Mouse (Mus musculus): ENCODE measurements at regions not wholly inside any gene's neighbourhood (a gene's known extent, or its start where the extent isn't known, plus 50 kb on each side); places are given as distances from the start of the nearest gene placed in this dataset.
"Not testable (repeated sequence)": the region's sequence is repeated elsewhere in the genome, so short reads cannot be mapped to it uniquely, and the experiment has no call there.

DNA sequence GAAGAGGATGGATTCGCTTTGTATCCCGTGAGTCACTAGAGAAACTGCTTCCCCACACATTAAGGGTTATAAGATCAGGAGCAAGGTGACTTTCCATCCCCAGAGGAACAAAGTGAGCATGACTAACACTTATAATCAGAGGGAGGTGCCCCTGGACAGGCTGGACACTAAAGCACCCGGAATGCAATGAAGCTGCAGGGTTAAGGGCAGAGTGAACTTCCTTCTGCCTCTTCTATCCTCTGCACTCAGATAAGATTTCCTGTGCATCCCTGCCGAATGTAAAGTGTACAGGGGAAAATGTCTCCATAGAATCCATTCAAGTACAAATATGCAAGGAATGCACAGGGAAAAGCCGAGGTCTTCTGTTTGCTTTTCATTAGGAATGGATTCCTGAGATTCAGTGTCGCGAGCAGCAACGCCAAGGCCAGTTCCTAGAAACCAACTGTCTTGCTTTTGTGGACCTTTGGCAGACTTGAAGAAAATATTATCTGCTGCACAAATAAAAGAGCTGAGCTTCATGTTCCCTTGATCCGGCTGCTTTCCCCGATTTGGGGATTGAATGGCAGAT, 58.5 kb upstream of the Fbxl7 start:
- no peak for DNase-seq

DNA sequence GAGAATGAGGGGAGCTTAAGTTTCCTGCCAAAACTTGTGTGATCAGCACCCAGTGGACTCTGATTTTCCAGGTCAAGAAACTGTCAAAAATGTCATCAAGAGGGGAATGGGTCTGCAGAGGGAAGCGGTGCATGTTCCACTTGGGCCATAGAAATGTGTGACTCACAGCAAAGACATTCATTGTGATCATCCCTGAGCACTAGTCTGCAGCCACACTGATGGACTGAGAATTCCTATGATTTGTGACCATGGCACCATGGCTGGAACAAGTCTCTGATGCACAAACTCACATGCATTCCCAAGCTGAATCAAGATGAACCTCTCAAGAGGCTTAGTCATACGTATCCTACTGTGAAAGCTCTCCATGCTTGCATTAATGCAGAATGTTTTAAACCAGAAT, 63.6 kb upstream of the Fbxl7 start:
- no peak for DNase-seq

DNA sequence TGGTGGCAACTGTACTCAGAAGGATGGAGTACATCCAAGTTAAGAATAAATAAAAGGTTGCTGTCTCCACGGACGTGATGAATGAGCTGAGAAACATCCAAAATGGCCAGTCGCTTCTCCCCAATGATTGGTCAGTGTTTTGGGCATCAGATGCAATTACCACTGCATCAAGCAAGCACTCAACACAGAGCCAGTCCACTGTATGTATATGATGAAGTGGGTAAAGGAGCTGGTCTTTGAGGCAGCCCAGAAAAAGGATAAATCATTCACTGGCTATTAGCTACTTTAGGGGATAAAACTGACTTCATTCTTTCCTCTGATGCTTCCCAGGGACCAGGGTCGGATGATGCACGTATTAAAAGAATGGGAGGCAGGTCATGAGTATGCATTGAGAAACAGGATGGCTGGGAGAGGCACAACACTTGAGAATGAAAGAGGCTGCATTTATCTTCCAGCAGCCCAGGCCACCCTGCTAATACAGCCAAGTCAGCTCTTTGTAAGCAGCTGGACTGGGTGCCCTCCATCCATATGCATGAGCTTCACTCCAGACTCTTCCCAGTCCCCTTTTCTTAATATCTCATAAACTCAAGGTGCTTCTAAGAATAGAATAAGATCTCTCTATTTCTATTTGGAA, 73.1 kb upstream of the Fbxl7 start:
- DNase-seq: no peak

DNA sequence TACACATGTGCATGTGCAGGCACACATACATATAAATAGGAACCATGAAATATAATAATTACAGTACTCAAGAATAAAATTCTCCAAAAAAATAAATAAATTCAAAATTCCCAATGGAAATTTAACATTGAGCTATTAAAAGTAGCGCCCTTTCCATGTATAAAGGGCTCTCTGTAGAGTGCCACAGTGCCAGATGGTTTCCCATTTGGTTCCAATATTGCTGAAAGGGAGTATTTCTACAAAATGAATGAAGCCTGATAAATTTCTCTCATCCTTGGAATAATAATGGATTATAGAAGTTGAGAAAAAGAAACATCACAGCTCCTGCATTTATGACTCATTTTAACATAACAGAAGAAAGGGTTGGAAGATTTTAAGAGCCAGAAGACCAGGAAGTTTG, 75.4 kb upstream of the Fbxl7 start:
- no peak for DNase-seq

DNA sequence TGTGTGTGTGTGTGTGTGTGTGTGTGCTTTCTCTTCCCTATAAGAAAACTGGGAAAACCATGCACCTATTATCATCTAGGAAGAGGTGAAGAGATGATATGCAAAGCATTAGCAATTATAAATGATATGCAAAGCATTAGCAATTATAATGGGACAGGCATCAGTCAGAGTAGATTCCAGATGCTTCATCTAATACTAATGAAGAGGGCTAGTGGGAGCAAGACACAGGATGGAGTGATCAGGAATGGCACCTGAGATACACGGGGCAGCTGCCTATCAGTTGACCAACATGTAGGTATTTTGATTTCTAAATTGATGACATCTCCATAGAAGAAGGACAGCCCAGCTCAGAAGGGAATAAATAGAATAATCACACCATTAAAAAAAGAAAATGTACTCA, 97.7 kb upstream of the Fbxl7 start:
- no peak for DNase-seq

DNA sequence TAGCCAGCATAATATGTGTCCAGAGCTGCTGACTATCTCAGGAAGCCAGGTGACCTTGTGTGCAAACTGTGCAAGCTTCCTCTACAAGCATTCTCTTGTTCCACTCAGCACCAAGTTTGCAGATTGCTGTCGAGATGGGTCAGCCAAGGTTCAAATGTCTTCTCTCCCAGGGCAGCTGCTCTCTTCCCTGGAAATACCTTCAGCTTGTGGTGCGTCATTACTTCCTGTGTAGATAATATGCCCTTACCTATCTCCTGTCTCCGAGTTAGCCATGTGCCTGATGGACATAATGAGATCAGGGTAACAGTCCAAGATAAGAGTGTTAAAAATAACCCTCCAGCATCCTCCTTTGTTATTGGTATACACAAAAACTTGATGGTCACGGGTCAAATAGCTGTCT, 113.7 kb upstream of the Fbxl7 start:
- DNase-seq: no peak

DNA sequence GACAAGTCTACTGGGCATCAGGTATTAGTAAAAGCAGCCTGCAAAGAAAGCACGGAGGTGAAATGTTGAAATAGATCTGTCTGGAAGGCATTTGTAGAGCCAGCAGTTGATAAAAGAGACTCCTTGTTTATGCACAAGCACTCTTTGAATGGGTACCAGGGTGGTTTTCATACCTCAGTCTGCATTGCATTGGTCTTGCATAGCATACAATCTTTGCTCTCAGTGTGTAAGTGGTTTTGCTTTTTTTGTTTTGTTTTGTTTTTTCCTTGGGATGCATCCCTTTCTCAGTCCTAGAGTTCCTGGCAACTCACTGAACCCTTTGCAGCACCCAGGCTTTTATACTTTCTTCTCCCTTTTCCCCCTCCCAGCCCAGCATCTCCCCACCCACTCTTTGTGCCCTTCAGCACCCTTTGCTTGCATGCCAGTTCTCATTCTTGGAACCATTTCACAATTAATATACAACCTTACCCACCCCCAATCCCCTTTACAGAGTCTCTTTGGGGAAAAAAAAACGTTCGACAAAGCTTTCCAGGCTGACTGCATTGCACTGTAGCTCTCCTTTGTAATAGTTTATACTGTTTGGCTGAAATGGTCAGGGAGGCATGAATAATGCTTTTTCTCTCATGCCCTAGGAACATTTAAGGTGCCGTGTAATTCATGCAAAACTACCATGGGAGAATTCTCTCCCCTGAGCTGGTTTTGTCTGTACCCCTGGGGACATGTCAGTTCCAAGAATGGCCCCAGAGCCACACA, 118.7 kb upstream of the Fbxl7 start:
- DNase-seq: no peak

DNA sequence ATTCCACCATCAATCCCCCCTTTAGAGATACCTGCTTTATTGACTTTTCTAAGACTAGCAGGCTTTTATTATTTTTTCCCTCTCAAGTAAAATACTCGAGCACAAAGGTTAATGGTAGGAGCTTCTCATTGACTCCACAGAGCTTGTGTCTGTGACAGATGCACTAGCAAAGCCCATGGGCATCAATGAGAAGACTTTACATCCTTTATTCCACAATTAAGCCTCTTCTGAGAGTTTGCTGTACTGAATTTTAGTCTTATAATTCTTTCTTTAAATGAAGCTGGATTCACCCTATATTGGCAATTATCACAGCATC, 119.2 kb upstream of the Fbxl7 start:
- no peak for DNase-seq

DNA sequence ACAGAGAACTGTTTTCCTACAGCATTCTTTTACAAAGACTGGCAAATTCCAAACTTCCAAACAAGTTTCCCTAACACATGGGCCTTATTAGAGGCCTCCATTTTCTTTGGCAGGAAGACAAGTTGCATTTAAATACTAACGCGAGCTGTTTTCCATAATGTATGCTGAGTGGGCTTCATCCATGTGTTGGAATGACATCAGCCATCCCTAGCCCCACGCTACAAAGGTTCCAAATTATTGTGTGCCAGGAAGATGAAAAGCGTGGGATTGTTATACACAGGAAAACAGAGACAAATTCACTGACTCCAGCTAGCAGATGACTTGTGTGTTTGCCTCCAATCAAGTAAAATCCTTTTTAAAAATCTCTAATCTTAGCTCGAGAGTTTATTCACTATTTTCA, 125.1 kb upstream of the Fbxl7 start:
- no peak for DNase-seq

DNA sequence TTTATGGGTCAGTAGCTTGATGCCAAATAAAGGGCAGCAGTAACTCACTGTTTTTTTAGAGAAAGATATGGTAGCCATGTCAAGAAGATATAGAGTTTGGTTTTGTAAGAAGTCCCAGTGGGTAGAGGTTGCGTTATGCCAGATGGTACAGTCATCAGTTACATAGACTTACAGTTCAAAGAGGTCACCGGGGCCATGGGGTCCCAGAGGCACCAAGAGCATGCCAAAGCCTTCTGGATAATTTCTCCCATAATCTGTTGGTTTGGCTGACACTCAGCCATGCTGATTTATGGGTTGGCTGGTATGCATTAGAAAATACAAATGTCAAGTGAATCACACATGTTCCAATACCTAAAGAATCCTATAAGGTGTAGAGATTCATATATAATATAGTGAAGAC, 137.9 kb upstream of the Fbxl7 start:
- no peak for DNase-seq

DNA sequence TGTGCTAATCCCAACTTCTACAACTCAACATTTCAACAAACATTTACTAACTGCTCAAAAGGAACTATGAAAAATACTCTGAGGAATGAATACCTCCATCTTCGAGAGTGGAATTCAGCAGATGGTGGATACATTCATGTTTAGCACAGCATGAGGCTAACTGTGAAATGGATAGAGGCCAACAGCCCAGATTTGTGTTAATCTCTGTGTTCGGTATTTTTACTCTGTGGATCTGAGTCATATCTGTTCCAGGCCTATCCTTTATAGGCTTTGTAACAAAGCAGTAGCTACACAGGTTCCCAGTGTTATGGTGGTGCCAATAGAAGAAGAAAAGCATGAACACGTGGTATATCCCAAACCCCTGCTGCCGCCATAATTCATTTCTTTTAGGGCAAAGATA, 148.4 kb upstream of the Fbxl7 start:
- no peak for DNase-seq

DNA sequence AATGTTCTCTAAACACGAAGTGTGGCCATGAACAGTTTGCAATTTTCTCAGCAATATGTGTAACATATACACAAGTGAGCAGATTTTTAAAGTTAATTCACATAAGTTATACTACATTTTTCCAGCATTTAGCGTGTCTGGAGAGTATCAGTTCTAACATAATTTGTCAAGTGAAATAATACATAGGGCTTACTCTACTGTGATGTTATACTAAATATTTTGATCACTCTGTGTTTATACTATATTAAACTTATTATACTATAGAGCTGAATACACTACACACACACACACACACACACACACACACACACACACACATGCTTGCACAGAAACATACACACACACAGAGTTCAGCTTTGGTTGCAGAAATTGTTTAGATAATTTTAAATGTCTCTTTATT, 155.3 kb upstream of the Fbxl7 start:
- DNase-seq: no peak

DNA sequence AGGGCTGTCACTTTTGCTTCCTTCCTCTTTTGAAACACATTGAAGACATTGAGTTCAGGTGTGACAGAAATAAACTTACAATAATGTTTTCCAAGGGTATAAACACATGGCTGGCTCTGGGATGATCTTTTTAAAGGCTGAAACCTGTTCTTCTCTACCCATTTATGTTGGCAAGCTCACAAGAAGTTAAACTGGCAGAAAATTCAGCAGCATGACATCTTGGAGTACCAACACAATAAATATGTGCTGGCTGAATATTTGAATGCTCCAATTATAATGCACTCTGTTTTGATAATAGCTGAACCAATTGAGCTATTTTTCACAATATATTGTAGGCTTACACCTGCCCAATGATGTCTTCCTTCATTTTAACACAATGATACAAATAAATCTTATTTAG, 168.1 kb upstream of the Fbxl7 start:
- DNase-seq: no peak

DNA sequence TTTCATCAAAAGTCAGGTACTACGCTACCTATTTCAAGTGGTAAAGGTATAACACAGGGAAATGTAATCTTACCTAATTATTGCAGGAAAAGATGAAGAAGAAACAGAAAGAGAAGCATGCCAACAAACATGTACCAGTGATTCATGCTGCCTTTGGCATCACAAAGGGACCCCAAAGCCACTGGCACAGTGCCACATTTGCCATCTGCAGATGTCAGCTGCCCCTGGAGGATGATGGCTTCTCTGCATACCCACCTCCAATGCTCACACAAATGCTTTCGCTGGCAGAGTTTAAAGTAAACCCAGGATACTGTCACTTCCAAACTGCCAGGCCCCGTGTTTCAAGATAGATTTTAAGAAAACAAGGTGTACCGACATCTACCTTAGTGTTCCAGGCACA, 168.6 kb upstream of the Fbxl7 start:
- DNase-seq: no peak

DNA sequence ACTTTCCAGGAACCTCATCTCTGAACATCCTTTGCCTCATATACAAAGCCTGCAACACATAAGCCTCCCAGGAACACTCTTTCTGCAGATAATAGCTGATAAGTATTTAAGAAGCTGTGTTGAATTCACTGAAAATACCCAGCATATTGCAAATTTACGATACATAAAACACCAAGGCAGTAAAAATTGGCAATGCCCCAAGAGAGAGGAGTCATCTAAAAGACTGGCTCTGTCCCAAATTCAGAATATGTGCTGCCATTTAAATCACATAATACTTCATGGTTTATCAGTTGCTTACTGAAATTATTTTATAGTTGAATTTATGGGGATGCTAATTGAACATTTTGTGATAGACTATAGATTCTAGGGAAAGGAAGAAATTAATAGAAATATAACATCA, 172.3 kb upstream of the Fbxl7 start:
- no peak for DNase-seq

DNA sequence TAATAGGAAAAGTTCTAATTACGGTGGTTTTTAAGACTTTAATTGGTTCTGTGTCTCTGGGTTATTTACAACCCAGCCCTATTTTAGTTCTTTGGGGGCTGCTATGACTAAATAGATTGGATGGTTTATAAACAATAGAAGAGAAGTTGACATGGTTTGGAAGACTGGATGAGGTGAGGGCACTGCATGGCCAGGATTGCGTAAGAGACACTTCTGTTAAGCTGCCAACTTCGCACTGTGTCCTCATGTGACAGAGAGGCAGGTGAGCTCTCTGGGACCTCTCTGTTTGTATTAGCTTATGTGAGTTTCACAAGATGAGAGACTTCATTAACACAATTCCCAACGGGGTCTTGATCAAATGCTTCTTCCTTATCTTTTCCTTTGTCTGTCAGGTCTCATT, 182.5 kb upstream of the Fbxl7 start:
- DNase-seq: no peak

DNA sequence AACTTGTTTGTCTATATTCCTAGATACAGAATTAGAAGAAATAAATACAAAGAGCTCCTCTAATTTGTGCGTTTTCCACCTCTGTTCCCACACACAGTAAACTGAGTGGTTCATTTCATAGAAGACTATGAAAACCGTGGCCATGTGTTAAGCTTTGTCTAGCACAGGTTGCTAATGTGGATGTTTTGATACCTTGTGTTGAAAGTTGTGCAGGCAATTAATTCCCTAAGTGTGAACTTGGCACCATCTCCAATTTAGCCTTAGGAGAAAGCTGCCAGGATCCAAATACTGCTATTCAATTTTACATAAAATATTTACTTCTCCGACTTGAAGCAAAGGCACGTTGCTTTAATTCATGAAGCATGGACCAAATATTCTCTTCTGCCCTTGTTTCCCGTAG, 187.4 kb upstream of the Fbxl7 start:
- no peak for DNase-seq

DNA sequence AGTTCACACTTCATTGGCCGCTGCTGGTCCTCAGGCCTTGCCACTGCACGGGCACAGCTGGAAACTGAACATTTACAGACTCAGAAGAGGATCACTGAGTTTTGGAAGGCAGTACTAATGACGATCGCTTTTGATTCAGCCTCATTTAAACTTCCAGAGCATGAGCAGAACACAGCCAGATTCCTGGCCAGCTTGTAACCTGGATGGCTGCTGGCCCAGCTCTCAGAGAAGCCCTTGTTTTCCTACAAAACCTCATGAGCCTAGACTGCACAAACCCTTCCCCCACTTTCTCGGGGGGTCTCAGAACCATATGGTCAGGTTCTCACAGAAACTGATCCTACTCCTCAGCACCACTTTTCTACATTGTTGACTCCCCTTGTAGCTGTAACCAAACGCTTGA, 188.2 kb upstream of the Fbxl7 start:
- DNase-seq: no peak

DNA sequence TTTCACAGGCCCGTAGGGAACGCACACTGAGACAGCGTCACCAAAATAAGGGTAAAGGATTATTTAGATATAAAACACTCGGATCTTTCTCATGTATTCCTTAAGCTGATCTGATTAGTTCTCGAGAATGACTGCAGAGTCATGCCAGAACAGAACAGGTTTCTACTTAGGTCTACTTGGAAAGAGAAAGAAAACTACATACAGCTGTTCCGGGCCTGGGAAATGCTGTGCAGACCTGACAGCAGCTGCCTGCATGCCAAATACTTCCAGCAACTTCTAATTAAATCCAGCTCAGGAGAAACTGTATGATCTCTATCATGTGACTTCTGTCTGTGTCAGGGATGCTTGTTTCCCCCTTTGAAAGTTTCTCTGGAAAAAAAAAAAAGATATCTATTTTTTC, 193.8 kb upstream of the Fbxl7 start:
- DNase-seq: no peak

DNA sequence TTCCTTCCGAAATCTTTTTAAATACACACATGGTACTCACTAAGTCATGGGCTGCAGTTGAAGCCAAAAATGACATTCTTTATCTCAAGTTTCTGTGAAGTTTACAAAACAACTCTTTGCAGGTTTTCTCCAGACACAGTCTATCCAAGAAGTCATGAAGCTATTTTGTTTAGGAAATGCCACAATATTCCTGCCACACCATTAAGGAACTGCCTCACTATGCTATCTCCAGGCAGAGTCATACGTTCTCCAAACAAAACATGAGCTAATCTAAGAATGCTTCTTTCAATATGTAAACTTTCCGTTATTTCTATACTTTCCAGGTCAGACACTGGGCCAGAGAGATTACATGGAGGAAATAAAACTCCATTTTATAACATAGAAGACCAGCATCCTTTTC, 198.7 kb upstream of the Fbxl7 start:
- no peak for DNase-seq

DNA sequence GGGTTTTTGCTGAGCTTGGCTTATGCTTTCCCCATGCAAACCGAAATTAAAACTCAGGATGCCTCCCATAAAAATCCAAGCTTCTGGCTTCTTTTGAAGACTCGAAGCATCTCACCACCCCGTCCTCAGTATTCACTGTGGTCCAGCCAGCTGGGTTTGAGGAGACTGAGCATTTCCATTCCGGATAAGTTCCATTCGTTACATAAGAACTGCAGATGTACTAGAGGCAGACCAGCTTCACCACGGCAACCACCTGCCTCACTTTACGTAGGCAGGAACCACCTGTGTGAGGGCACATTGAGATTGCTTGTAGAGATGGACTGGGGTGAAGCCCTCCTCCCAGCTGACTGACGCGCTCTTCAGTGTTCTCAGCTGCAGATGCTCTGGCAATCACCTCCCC, 199.9 kb upstream of the Fbxl7 start:
- no peak for DNase-seq

DNA sequence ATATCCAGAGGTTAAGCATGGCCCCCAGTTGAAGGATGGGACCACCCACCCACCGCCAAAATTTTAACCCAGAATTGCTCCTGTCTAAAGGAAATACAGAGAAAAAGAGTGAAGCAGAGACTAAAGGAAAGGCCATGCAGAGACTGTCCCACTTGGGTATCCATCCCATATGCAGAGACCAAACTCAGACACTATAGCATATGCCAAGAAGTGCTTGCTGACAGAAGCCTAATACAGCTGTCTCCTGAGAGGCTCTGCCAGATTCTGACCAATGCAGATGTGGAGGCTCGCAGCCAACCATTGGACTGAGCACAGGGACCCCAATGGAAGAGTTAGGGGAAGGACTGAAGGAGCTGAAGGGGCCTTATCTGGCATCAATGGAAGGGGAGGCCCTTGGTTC, 206.2 kb upstream of the Fbxl7 start:
- DNase-seq: not testable (repeated sequence)

DNA sequence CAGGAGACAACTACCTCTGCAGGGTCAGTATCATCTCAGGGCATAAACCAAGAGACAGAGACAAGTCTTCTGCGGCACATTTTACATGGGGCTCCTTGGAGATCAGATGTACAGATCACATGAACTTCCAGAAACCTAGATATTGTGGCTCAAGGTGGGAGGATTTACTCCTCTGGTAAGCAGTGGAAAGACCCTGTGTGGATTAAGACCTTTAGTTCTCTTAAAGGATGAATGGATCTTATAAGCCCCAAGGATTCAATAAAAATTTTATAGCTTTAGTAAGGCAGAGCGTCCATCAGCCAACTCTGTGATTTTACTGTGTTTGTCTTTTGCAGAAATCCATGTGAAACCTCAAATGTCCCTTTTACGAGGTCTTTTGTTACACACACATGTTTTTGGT, 213.8 kb upstream of the Fbxl7 start:
- DNase-seq: no peak

DNA sequence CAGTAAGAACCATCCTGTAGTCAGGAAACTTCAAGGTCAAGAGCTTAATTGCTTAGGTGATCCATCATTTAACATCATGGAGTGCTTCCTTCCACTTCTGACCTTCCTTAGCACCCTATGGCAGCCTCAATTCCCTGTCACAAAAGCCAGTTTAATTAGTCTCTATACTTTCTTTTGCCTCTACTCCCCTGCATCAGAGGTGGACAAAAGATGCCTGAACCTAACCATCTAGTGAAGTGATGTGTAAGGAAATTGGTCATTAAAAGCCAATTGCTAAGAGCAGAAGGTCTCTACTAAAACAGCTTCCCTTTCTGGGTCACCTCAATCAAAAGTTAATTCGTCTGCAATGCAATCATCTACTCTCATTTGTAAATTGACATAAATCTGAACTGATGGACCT, 234.3 kb upstream of the Fbxl7 start:
- DNase-seq: no peak
